In genomic region chr13:107972451-107972850, GRCm38 (mm10) we compare ENCODE assay signal across 23 mouse cellular contexts.
DNase-seq lines count a peak whose midpoint lies in the region; ATAC-seq and TF ChIP-seq lines count a peak whose summit lies in the region.
"Had no signal": no experiment of that assay in that cellular context is flagged by ENCODE, and none has a peak within 500 bp of the region (broad histone marks: within the 10 kb centered on the region; RNA-seq: fewer than 3 reads in every experiment).

No protein-coding gene starts in this region.

- no peak overlapping the region for H3K9ac ChIP-seq in liver, adult 2 months (ENCODE audit: low read depth, low read length)
- H3K9ac ChIP-seq in liver, embryonic 11.5 days (ENCODE audit: low read depth, low read length), result no peak overlapping the region
- H3K9ac ChIP-seq in liver, postnatal 0 days (replicated peaks), result no peak overlapping the region
- H3K9ac ChIP-seq in liver, embryonic 12.5 days, result no peak overlapping the region
- H3K9ac ChIP-seq: embryonic facial prominence, embryonic 12.5 days; embryonic facial prominence, embryonic 15.5 days; forebrain, embryonic 12.5 days had no signal

- no peak for ATAC-seq in liver, embryonic 11.5 days (replicated peaks; ENCODE audit: low FRiP score)
- ATAC-seq in liver, postnatal 0 days, result peak; percentile 77
- no peak for ATAC-seq in liver, embryonic 12.5 days
- ATAC-seq: forebrain, embryonic 14.5 days; forebrain, embryonic 16.5 days had no signal

- no peaks in the 10 kb centered on the region for H3K9me3 ChIP-seq in liver, embryonic 11.5 days (ENCODE audit: control insufficient read depth, low read length)
- H3K9me3 ChIP-seq in liver, postnatal 0 days (ENCODE audit: low read length), result no peaks in the 10 kb centered on the region
- no peaks in the 10 kb centered on the region for H3K9me3 ChIP-seq in liver, embryonic 12.5 days (replicated peaks)
- H3K9me3 ChIP-seq: embryonic facial prominence, embryonic 12.5 days; embryonic facial prominence, embryonic 15.5 days; forebrain, embryonic 10.5 days; forebrain, embryonic 12.5 days had no signal

- H3K36me3 ChIP-seq in kidney, adult 2 months (ENCODE audit: control insufficient read depth, insufficient read depth, low read length), result no peaks in the 10 kb centered on the region
- H3K36me3 ChIP-seq in liver, adult 2 months (ENCODE audit: control insufficient read depth, insufficient read depth, low read length), result no peaks in the 10 kb centered on the region
- no peaks in the 10 kb centered on the region for H3K36me3 ChIP-seq in liver, embryonic 11.5 days (ENCODE audit: control insufficient read depth, insufficient read depth, low read length)
- H3K36me3 ChIP-seq in liver, postnatal 0 days (replicated peaks; ENCODE audit: insufficient read depth, low read length), result no peaks in the 10 kb centered on the region
- H3K36me3 ChIP-seq in liver, embryonic 12.5 days, result no peaks in the 10 kb centered on the region
- H3K36me3 ChIP-seq: embryonic facial prominence, embryonic 12.5 days; embryonic facial prominence, embryonic 15.5 days; forebrain, embryonic 10.5 days; forebrain, embryonic 12.5 days had no signal

- no peak overlapping the region for H3K4me2 ChIP-seq in liver, embryonic 11.5 days
- no peak overlapping the region for H3K4me2 ChIP-seq in liver, postnatal 0 days (ENCODE audit: low read depth, low read length)
- H3K4me2 ChIP-seq in liver, embryonic 12.5 days, result no peak overlapping the region
- H3K4me2 ChIP-seq: embryonic facial prominence, embryonic 12.5 days; embryonic facial prominence, embryonic 15.5 days; forebrain, embryonic 12.5 days had no signal

- no peaks in the 10 kb centered on the region for H3K27me3 ChIP-seq in kidney, adult 2 months (replicated peaks; ENCODE audit: control insufficient read depth, insufficient read depth, low read length)
- no peaks in the 10 kb centered on the region for H3K27me3 ChIP-seq in liver, adult 2 months (ENCODE audit: control insufficient read depth, insufficient read depth, low read length)
- H3K27me3 ChIP-seq in liver, embryonic 11.5 days (replicated peaks; ENCODE audit: control insufficient read depth, insufficient read depth, low read length), result no peaks in the 10 kb centered on the region
- H3K27me3 ChIP-seq in liver, postnatal 0 days (ENCODE audit: insufficient read depth, low read length), result no peaks in the 10 kb centered on the region
- H3K27me3 ChIP-seq in liver, embryonic 12.5 days (replicated peaks), result no peaks in the 10 kb centered on the region
- H3K27me3 ChIP-seq: embryonic facial prominence, embryonic 12.5 days; embryonic facial prominence, embryonic 15.5 days; forebrain, embryonic 12.5 days had no signal

- DNase-seq in kidney, adult 2 months, result peak; percentile 38
- DNase-seq in kidney, postnatal 14 days, result no peak
- peak; percentile 83 for DNase-seq in liver, adult 2 months (ENCODE audit: extremely low read depth, low read depth, low spot score)
- DNase-seq in liver, embryonic 11.5 days (ENCODE audit: low spot score), result no peak
- no peak for DNase-seq in liver, postnatal 0 days
- DNase-seq: adrenal gland, adult 2 months; adrenal gland, postnatal 10 days; adrenal gland, postnatal 25 days; cerebellum, adult 11 months; cerebellum, adult 18-20 months; cerebellum, adult 8-10 months; cerebellum, adult 9-11 months; cerebellum, postnatal 14 days; cerebellum, postnatal 36 days; embryo, embryonic 11 days had no signal

- no peak overlapping the region for H3K4me3 ChIP-seq in kidney, adult 2 months (ENCODE audit: insufficient read depth, low read depth, low read length)
- H3K4me3 ChIP-seq in liver, adult 2 months (ENCODE audit: insufficient read depth, low read depth, low read length), result no peak overlapping the region
- no peak overlapping the region for H3K4me3 ChIP-seq in liver, embryonic 11.5 days (ENCODE audit: low read depth, low read length)
- no peak overlapping the region for H3K4me3 ChIP-seq in liver, postnatal 0 days (ENCODE audit: low read depth, low read length)
- H3K4me3 ChIP-seq in liver, embryonic 12.5 days, result no peak overlapping the region
- H3K4me3 ChIP-seq: embryonic facial prominence, embryonic 12.5 days; embryonic facial prominence, embryonic 15.5 days; erythroblast, embryonic 14.5 days; forebrain, embryonic 10.5 days; forebrain, embryonic 12.5 days had no signal

- H3K79me2 ChIP-seq in liver, adult 2 months (ENCODE audit: control insufficient read depth, insufficient read depth, low read length), result no peaks in the 10 kb centered on the region

- 63% methylated on average over 4 of the region's 4 CpGs for WGBS in kidney, adult 2 months
- 36% methylated on average over 4 of the region's 4 CpGs for WGBS in liver, adult 2 months
- 77% methylated on average over 4 of the region's 4 CpGs for WGBS in liver, embryonic 11.5 days
- WGBS in liver, postnatal 0 days (ENCODE audit: insufficient replicate concordance), result 52% methylated on average over 4 of the region's 4 CpGs
- 70% methylated on average over 4 of the region's 4 CpGs for WGBS in liver, embryonic 12.5 days (ENCODE audit: insufficient replicate concordance)

- no peak for TF ChIP-seq CTCF in kidney, adult 2 months (conservative IDR thresholded peaks at IDR 0.05; ENCODE audit: insufficient read depth, insufficient read length, low read depth, low read length)
- no peak for TF ChIP-seq CTCF in liver, adult 2 months (IDR thresholded peaks at IDR 0.05; ENCODE audit: low read depth, low read length)
- no peak for TF ChIP-seq CTCF in liver, postnatal 0 days (IDR thresholded peaks at IDR 0.05; ENCODE audit: low read depth)

- H3K27ac ChIP-seq in kidney, adult 2 months (ENCODE audit: insufficient read depth, low read depth, low read length), result no peak overlapping the region
- no peak overlapping the region for H3K27ac ChIP-seq in liver, adult 2 months (replicated peaks; ENCODE audit: insufficient read depth, low read depth, low read length)
- H3K27ac ChIP-seq in liver, embryonic 11.5 days (ENCODE audit: low read depth, low read length), result no peak overlapping the region
- H3K27ac ChIP-seq in liver, postnatal 0 days (ENCODE audit: low read depth), result peak overlapping the region; percentile 8; the same call in 1 of the 2 replicates
- no peak overlapping the region for H3K27ac ChIP-seq in liver, embryonic 12.5 days
- H3K27ac ChIP-seq: embryonic facial prominence, embryonic 12.5 days; embryonic facial prominence, embryonic 15.5 days; forebrain, embryonic 10.5 days; forebrain, embryonic 12.5 days had no signal

- TF ChIP-seq EP300 in liver, postnatal 0 days (IDR thresholded peaks at IDR 0.05; ENCODE audit: low read depth), result no peak

- no peak for TF ChIP-seq POLR2A in kidney, adult 2 months (IDR thresholded peaks at IDR 0.05; ENCODE audit: low read depth, low read length)
- no peak for TF ChIP-seq POLR2A in liver, adult 2 months (IDR thresholded peaks at IDR 0.05; ENCODE audit: extremely low read depth, insufficient read depth, low read length)

- no peaks in the 10 kb centered on the region for H3K4me1 ChIP-seq in kidney, adult 2 months (ENCODE audit: control insufficient read depth, insufficient read depth, low read length)
- H3K4me1 ChIP-seq in liver, adult 2 months (ENCODE audit: control insufficient read depth, insufficient read depth, low read length), result peaks cover 5% of the 10 kb centered on the region
- no peaks in the 10 kb centered on the region for H3K4me1 ChIP-seq in liver, embryonic 11.5 days (replicated peaks; ENCODE audit: control insufficient read depth, insufficient read depth, low read length)
- H3K4me1 ChIP-seq in liver, postnatal 0 days (ENCODE audit: insufficient read depth), result peaks cover 2% of the 10 kb centered on the region; the same call in 1 of the 2 replicates
- H3K4me1 ChIP-seq in liver, embryonic 12.5 days, result no peaks in the 10 kb centered on the region

Comparison
In these comparisons a context has a peak if more than half of its experiments do, and no peak if none do; other contexts are left out.
1. DNase-seq: peak in kidney, adult 2 months (single experiment) and liver, adult 2 months (single experiment); none in kidney, postnatal 14 days (single experiment), liver, embryonic 11.5 days (single experiment) and liver, postnatal 0 days (single experiment).